Mouse (Mus musculus): ENCODE measurements around the gene Tmem74b.

DNA sequence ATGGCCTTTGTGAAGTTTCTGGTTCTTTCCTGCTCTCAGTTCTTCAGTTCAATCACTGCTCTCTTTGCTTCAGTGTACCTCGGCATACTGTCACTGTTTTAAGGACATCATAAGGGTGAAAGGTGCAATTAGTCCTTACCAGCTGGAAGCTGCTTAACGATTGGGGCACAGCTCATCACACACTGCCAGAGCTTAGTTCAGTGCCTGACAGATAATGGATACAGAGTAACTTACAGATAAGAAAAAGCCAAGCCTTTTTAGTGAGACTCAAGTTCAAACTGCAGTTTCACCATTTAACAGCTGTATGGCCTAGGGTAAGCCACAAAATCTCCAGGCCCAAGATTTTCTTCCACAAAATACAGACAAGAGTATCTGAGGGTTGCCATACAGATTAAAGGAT lies 22.3 kb downstream of the Tmem74b start:
- TF ChIP-seq CTCF (IDR thresholded peaks at IDR 0.05; ENCODE audit: low read depth, low read length): no peak
- TF ChIP-seq EP300 (IDR thresholded peaks at IDR 0.05; ENCODE audit: insufficient read depth, low read depth, low read length): no peak
